Mouse (Mus musculus) forebrain, postnatal 0 days (tissue): ENCODE measurements at regions not wholly inside any gene's neighbourhood (a gene's known extent, or its start where the extent isn't known, plus 50 kb on each side); places are given as distances from the start of the nearest gene placed in this dataset.

ENCODE experiments used
- ATAC-seq: fragments of 200-750 bp; cut with Nextera tagmentation; 2 replicates; pipeline ENCODE4 v1.8.0; 2017; ENCODE audit warnings: mild to moderate bottlenecking, moderate library complexity
- DNase-seq: peaks from one replicate; pipeline ENCODE4 v3.0.0-alpha.2; 2015
- H3K27ac ChIP-seq: fragments of 300-500 bp; sonication (generic); 2 replicates; pipeline ENCODE4 v1.5.1; 2014; ENCODE audit warnings: low read depth, mild to moderate bottlenecking, antibody characterized with exemption, low read length, moderate library complexity, mixed read lengths
- H3K27me3 ChIP-seq: fragments of 300-500 bp; sonication (generic); 2 replicates; pipeline ENCODE4 v1.6.1; 2014; ENCODE audit warnings: mild to moderate bottlenecking, low read length, mixed read lengths; ENCODE audit not compliant: insufficient read depth
- H3K36me3 ChIP-seq: fragments of 300-500 bp; sonication (generic); 2 replicates; pipeline ENCODE4 v1.6.1; 2014; ENCODE audit warnings: mild to moderate bottlenecking, moderate library complexity; ENCODE audit not compliant: insufficient read depth
- H3K4me1 ChIP-seq: fragments of 300-500 bp; sonication (generic); 2 replicates; pipeline ENCODE4 v1.6.1; 2014; ENCODE audit warnings: antibody characterized with exemption; ENCODE audit not compliant: insufficient read depth
- H3K4me2 ChIP-seq: fragments of 300-500 bp; sonication (generic); 2 replicates; pipeline ENCODE4 v1.6.1; 2014; ENCODE audit warnings: low read depth, mild to moderate bottlenecking, moderate library complexity
- H3K4me3 ChIP-seq: fragments of 300-500 bp; sonication (generic); 2 replicates; pipeline ENCODE4 v1.5.1; 2014; ENCODE audit warnings: low read depth, low read length, mixed read lengths
- H3K9ac ChIP-seq: fragments of 300-500 bp; sonication (generic); 2 replicates; pipeline ENCODE4 v1.6.1; 2014; ENCODE audit warnings: mild to moderate bottlenecking
- H3K9me3 ChIP-seq: fragments of 300-500 bp; sonication (generic); 2 replicates; pipeline ENCODE4 v1.6.1; 2016; ENCODE audit warnings: low read length
- CTCF ChIP-seq: sonication (generic); IDR thresholded peaks from 2 replicates; pipeline ENCODE4 v1.5.1; 2016; ENCODE audit warnings: antibody characterized with exemption, control low read depth, low read depth
- WGBS: fragments of 180-500 bp; shearing (Covaris S2); extraction: QIAGEN DNeasy Blood & Tissue Kit; methylation state at CpG from one replicate; pipeline ENCODE4 v1.1.7; 2014; 5-methylcytosine and 5-hydroxymethylcytosine counted together

DNA sequence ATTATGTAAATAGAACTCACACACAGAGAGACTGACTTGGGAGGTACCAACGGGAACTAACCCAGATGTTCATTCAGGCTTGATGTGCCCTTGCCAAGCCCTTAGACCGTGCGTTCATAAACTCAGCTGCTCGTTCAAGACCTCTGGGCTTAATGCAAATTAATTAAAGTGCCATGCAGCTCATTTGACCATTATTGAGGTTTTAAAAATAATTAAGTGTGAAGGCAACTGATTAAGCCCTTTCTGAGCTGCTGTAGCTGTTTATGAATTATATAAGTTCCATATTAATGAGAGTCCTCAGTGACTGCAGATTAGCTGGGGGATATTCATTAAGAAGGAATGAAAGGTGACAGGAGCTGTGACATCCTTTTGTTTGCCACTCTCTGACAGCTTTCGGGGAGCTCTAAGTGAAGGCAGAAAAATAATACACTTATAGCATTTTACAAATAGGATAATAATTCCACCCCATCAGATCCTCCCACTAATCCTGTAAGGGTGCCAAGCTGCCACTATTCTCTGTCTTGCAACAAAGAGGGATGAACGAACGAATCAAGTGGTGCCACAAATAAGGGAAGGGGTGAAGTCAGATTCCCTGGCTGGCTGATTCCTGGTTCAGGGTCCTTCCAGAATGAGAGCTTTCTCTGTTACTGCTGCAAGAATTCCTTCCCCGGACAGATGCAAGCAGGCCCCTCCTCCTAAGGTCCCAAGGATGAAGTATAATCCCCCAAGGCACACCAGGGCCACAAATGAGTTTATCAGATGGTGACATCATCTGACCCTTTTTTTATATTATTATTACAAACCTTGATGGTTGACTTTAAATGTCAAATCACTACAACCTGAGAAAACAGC is 184.7 kb upstream of the Nckap5 start:
- H3K9ac ChIP-seq = no peak overlapping the region
- no peak overlapping the region for H3K27ac ChIP-seq
- no peaks in the 10 kb centered on the region for H3K36me3 ChIP-seq
- H3K9me3 ChIP-seq = no peaks in the 10 kb centered on the region
- H3K4me1 ChIP-seq = no peaks in the 10 kb centered on the region
- WGBS = 10% methylated on average over 8 of the region's 8 CpGs
- H3K4me3 ChIP-seq = no peak overlapping the region
- peak; percentile 81 for ATAC-seq
- H3K27me3 ChIP-seq = no peaks in the 10 kb centered on the region
- H3K4me2 ChIP-seq = no peak overlapping the region
- peak; percentile 36 for DNase-seq
- TF ChIP-seq CTCF = no peak

DNA sequence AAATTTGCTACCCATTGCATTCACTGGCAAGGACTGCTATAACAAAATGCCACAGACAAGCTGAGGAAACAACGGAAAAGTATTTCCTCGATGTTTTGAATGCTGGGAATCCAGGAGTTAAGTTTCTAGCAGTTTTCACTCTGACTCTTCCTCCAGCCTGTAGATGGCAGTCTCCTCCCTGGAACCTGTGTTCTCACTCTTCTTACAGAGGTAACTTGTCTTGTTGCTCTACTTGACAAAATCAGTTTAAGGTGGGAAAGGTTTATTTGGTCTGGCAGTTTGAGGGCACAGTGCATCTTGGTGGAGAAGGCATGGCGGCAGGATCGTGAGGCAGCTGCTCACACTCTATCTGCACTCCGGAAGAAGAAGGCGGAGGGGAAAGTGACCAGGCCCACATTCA is 181.3 kb upstream of the Nckap5 start:
- peak; percentile 39 for DNase-seq
- Histone ChIP-seq H3K4me2 (no peak overlapping the region), H3K27me3 (no peaks in the 10 kb centered on the region), H3K36me3 (no peaks in the 10 kb centered on the region), H3K4me3 (no peak overlapping the region), H3K27ac (no peak overlapping the region), H3K9me3 (no peaks in the 10 kb centered on the region), H3K9ac (no peak overlapping the region), H3K4me1 (no peaks in the 10 kb centered on the region)
- no peak for ATAC-seq
- TF ChIP-seq CTCF = peak; percentile 75
- WGBS = 72% methylated on average over 6 of the region's 6 CpGs

DNA sequence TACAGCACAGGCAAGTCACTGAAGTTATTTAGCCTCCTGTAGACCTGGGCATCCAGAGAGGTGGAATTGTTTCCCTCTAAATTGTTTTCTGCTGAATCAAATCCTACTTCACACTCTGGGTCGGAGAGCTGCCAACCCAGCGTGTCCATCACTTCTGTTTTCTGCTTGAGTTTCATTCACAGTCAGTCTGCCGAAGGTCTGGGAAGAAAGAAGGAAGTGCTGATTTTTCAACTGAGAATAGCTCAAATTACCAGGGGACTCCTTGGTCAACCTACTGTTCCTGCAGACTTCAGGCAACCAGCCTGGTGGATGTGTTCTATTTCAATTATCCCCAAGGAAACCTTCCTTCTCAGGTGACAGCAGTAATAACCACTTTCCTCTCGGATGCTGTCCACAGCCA is 179.1 kb upstream of the Nckap5 start:
- Histone ChIP-seq H3K27me3 (no peaks in the 10 kb centered on the region), H3K4me1 (no peaks in the 10 kb centered on the region), H3K9me3 (no peaks in the 10 kb centered on the region), H3K36me3 (no peaks in the 10 kb centered on the region), H3K4me3 (no peak overlapping the region), H3K27ac (no peak overlapping the region), H3K9ac (no peak overlapping the region), H3K4me2 (no peak overlapping the region)
- ATAC-seq = no peak
- TF ChIP-seq CTCF = no peak
- WGBS = 88% methylated on average over 4 of the region's 4 CpGs
- no peak for DNase-seq

DNA sequence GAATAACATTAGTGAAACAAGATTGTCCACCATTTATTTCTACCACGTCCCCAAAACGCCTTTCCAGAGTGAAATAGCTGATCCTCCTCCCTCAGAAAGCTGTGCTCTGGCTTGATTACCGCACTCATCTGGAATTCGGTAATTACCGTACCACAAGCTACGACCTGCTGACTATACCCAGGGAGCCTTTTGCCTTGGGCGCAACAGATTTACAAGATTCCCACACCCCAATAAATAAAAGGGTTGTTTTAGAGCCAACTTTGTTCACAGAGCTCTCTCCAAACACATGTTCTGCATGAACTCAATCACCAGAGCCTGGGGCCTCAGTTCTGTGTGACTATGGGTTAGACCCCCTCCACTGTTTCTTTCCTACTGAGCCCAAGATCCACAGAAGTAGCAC is 171.1 kb upstream of the Nckap5 start:
- H3K4me1 ChIP-seq = no peaks in the 10 kb centered on the region
- ATAC-seq = no peak
- H3K27me3 ChIP-seq = no peaks in the 10 kb centered on the region
- no peak for TF ChIP-seq CTCF
- no peak overlapping the region for H3K4me3 ChIP-seq
- H3K4me2 ChIP-seq = no peak overlapping the region
- no peaks in the 10 kb centered on the region for H3K36me3 ChIP-seq
- no peak overlapping the region for H3K9ac ChIP-seq
- no peaks in the 10 kb centered on the region for H3K9me3 ChIP-seq
- H3K27ac ChIP-seq = no peak overlapping the region
- 37% methylated on average over 7 of the region's 7 CpGs for WGBS
- DNase-seq = peak; percentile 13

DNA sequence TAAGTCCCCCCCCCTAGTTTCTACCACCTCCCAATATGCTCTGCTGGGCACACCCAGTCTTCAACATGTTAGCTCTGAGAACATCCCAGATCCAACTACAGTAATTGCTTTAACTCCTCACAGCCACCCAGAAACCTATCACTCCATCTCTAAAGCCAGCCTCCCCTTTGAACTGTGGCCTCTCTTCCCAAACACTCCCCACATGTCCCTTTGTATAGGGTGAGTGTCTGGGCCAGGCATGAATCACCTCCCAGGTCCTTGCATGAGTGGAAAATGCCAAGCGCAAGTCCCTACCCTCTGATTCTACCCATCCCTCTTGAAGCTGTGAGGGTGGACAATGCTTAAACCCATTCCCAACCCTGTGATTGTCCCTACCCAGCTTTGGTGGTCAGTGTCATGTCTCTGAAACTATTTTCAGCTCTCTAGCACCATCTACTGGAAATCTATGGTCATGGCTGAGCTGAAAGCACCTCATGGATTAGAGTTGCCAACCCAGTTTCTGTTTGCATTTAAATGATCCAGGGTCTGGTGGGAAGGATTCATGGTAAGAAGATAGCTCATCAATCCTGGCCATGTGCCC is 162.6 kb upstream of the Nckap5 start:
- Histone ChIP-seq H3K9me3 (no peaks in the 10 kb centered on the region), H3K4me1 (0 out of 2 replicates have a peak, but pooled peaks cover 4% of the 10 kb centered on the region), H3K27me3 (no peaks in the 10 kb centered on the region), H3K36me3 (no peaks in the 10 kb centered on the region), H3K4me3 (no peak overlapping the region), H3K9ac (no peak overlapping the region), H3K4me2 (no peak overlapping the region), H3K27ac (no peak overlapping the region)
- ATAC-seq (peak; percentile 70), DNase-seq (peak; percentile 86)
- 77% methylated on average over 1 of the region's 1 CpGs for WGBS
- TF ChIP-seq CTCF = peak; percentile 88

DNA sequence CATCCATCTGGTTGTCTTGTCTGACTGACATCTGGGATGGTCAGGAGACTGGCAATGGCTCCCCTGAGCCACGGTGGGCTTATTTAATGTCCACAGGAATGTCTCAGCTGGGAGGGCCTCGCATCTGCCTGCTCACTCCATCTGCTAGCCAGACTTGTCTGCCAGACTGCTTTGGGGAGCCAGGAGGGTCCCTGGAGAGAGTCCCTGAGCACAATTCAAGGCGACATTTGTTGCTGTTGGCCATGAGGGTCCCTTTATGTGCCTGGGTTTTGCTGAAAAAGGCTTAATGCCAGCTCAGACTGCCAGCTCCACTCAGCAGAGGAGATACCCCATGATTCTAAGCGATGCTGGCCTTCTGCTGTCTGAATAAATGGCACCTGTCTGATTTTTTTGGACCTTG is 161.8 kb upstream of the Nckap5 start:
- peak; percentile 84 for DNase-seq
- WGBS = 43% methylated on average over 4 of the region's 4 CpGs
- no peaks in the 10 kb centered on the region for H3K36me3 ChIP-seq
- no peaks in the 10 kb centered on the region for H3K9me3 ChIP-seq
- H3K4me3 ChIP-seq = no peak overlapping the region
- peak; percentile 90 for ATAC-seq
- H3K9ac ChIP-seq = no peak overlapping the region
- TF ChIP-seq CTCF = no peak
- no peak overlapping the region for H3K27ac ChIP-seq
- no peak overlapping the region for H3K4me2 ChIP-seq
- no peaks in the 10 kb centered on the region for H3K27me3 ChIP-seq
- H3K4me1 ChIP-seq = 0 out of 2 replicates have a peak, but pooled peaks cover 4% of the 10 kb centered on the region

DNA sequence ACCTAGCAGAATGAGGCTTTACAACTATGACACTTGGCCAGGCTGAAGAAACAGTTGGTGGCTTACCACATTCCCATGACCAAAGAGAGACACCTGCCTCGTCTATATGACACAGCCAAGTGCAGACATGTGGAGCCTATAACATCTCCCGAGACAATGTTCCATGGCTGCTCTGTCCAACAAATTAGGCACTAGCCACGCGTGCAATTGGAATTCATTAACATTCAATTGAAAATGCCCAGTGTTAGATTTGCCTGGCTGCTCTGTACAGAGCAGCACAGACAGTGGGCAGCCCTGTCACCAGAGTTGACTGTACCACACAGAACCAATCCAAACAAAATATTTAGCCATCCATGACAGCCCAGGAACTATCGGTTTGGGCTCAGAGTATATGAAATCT is 152.2 kb upstream of the Nckap5 start:
- Histone ChIP-seq H3K27ac (no peak overlapping the region), H3K4me2 (no peak overlapping the region), H3K27me3 (no peaks in the 10 kb centered on the region), H3K4me3 (no peak overlapping the region), H3K9ac (no peak overlapping the region), H3K9me3 (no peaks in the 10 kb centered on the region), H3K4me1 (no peaks in the 10 kb centered on the region), H3K36me3 (no peaks in the 10 kb centered on the region)
- 51% methylated on average over 5 of the region's 5 CpGs for WGBS
- no peak for DNase-seq
- no peak for ATAC-seq
- no peak for TF ChIP-seq CTCF
